Mouse (Mus musculus) stomach, embryonic 14.5 days (tissue): ENCODE data around the gene Prokr1. TPM values are rescaled to one million over a fixed set of nuclear protein-coding genes. Genes with fewer than 3 reads are reported as not detected.
"Not testable (repeated sequence)": the region's sequence is repeated elsewhere in the genome, so short reads cannot be mapped to it uniquely, and the experiment has no call there.

Experiments
- ATAC-seq: fragments of 200-750 bp; cut with Nextera tagmentation; 2 replicates; pipeline ENCODE4 v1.8.0; 2017; ENCODE audit warnings: low read depth, moderate TSS enrichment; ENCODE audit not compliant: insufficient number of reproducible peaks, insufficient read depth, low FRiP score
- H3K27ac ChIP-seq: fragments of 300-500 bp; sonication (generic); 2 replicates; pipeline ENCODE4 v1.5.1; 2014; ENCODE audit warnings: mild to moderate bottlenecking, low read length, moderate library complexity, mixed read lengths
- H3K27me3 ChIP-seq: fragments of 300-500 bp; sonication (generic); 2 replicates; pipeline ENCODE4 v1.6.1; 2014; ENCODE audit warnings: low read length, control low read depth, mixed read lengths; ENCODE audit not compliant: control insufficient read depth, insufficient read depth
- H3K36me3 ChIP-seq: fragments of 300-500 bp; sonication (generic); 2 replicates; pipeline ENCODE4 v1.6.1; 2014; ENCODE audit warnings: mild to moderate bottlenecking, control low read depth, low read length, moderate library complexity, mixed read lengths; ENCODE audit not compliant: control insufficient read depth, insufficient read depth
- H3K4me1 ChIP-seq: fragments of 300-500 bp; sonication (generic); 2 replicates; pipeline ENCODE4 v1.6.1; 2014; ENCODE audit warnings: low read length, control low read depth, mixed read lengths; ENCODE audit not compliant: control insufficient read depth, insufficient read depth
- H3K4me2 ChIP-seq: fragments of 300-500 bp; sonication (generic); replicated peaks from 2 replicates; pipeline ENCODE4 v1.6.1; 2014; ENCODE audit warnings: low read depth, low read length, control low read depth
- H3K4me3 ChIP-seq: fragments of 300-500 bp; sonication (generic); 2 replicates; pipeline ENCODE4 v1.5.1; 2014; ENCODE audit warnings: low read depth, low read length, control low read depth
- H3K9ac ChIP-seq: fragments of 300-500 bp; sonication (generic); replicated peaks from 2 replicates; pipeline ENCODE4 v1.6.1; 2014; ENCODE audit warnings: low read depth, mild to moderate bottlenecking, control low read depth, low read length, moderate library complexity, mixed read lengths
- H3K9me3 ChIP-seq: fragments of 300-500 bp; sonication (generic); 2 replicates; pipeline ENCODE4 v1.6.1; 2016; ENCODE audit warnings: low read depth, low read length, control low read depth; ENCODE audit not compliant: control insufficient read depth
- WGBS: fragments of 180-500 bp; shearing (Covaris S2); extraction: QIAGEN DNeasy Blood & Tissue Kit; methylation state at CpG from one replicate; pipeline ENCODE4 v1.1.7; 2014; 5-methylcytosine and 5-hydroxymethylcytosine counted together
- polyA plus RNA-seq: library from polyadenylated mRNA; unstranded; fragments of >200 nt; fragmentation: Nextera tagmentation; extraction: Ambion mirVana; gene quantifications from 2 replicates; pipeline ENCODE4 v1.2.1, GENCODE M21; 2014

Prokr1 gene
- 2.2 and 2.6 TPM in 2 replicates for polyA plus RNA-seq

DNA sequence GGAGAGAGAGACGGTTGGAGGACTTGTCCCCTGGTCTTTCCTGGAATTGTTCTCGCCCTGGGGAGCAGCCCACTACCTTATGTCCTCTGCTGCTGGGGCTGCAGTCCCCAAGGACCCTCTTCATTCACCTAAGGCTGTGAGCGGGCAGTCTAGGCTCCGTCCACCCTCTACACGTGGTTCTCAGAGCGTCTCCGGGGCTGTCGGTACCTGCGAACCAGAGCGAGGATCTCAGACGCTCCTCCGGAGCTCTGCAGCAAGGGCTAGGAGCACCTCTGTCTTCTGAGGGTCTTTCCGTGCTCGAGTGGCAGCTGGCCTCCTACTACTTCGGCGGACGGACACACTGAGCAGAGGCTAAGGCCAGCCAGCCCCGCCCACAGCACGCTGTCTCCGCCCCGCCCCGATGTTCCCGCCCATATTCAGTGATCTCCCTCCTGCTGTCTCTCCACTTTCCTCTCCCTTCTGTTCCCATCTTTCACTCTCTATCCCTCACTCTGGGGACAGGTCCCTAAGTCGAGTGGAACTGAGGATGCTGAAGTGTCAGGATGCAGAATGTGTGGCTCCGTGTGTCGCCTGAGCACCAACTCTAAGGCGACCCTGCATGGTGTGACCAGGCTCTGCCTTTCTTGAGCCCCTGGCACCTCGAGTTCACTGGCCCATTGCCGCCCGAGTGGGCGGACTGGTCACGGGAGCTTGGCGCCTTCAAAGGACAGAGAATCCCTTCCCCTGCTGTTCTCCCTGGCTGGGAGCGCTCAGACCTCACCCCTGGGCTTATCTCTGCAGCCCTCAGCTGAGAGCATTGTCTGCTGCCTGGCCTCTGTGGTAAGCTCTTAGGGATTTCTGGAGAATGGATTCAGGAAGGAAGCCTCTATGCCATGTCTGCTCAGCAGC, at the start of gene Prokr1:
Gene Prokr1, minus strand, starts transcription at position 350 of the 888 bp plus-strand sequence.
- Histone ChIP-seq H3K9ac (no peak within 1 kb of the TSS), H3K27me3 (no peaks in the 10 kb centered on the region), H3K9me3 (no peaks in the 10 kb centered on the region), H3K4me1 (no peaks in the 10 kb centered on the region), H3K27ac (no peak within 1 kb of the TSS), H3K36me3 (no peaks in the 10 kb centered on the region), H3K4me3 (peak within 1 kb of the TSS; percentile 37), H3K4me2 (peak within 1 kb of the TSS; percentile 60)
- ATAC-seq, result peak; percentile 87
- WGBS, result 2% methylated on average over 34 of the region's 34 CpGs

DNA sequence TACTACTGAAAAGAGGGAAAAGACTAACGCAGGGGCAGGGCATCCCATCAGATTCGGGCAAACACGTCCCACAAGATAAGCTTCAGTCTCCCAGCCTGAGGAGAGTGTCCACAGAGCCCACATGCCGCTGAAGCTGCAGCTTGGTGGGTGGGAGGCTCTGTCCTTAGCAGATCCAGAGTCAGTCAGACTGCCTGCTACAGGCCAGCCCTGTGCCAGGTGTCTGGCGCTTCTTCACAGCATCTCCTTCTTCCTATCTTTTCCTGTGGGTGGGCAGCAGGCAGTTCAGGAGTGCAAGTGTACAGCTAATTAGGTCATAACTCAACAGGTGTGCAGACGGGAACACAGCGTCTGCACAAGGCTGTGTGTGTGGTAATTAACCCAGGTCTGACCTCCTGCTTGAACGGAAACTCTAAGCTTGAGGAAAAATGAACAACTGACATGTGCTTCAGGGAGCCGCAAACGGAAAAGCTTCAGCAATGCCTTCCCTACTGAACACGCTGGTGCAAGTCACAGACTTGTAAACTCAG, 47.7 kb upstream of the Prokr1 start:
- Histone ChIP-seq H3K27me3 (no peaks in the 10 kb centered on the region), H3K9me3 (no peaks in the 10 kb centered on the region), H3K4me3 (no peak overlapping the region), H3K36me3 (no peaks in the 10 kb centered on the region; the same call in 1 of the 2 replicates), H3K4me1 (no peaks in the 10 kb centered on the region), H3K9ac (no peak overlapping the region), H3K27ac (no peak overlapping the region), H3K4me2 (no peak overlapping the region)
- WGBS, result 29% methylated on average over 11 of the region's 11 CpGs
- ATAC-seq, result no peak

DNA sequence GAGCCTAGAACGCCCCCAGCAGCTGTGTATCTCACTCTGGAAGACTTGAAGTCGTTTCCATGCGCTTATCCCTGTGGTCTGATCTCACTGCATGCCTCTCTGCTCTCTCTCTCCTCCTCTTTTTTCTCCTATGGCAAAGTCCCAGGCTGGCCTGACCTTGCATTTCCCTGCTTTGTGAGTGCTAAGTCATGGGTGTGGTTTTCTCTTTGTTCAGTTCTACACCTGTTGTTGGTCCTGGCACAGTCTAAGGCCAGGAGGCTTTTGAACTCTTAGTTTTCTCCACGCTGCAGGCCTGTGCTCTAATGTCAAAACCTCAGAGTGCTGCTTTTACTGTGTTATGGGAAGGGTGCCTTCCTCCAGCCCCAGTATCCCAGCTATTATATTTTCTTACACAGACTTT, 41.6 kb upstream of the Prokr1 start:
- Histone ChIP-seq H3K9me3 (no peaks in the 10 kb centered on the region), H3K9ac (no peak overlapping the region), H3K27ac (no peak overlapping the region), H3K4me1 (no peaks in the 10 kb centered on the region), H3K4me3 (no peak overlapping the region), H3K4me2 (no peak overlapping the region), H3K27me3 (no peaks in the 10 kb centered on the region), H3K36me3 (no peaks in the 10 kb centered on the region)
- WGBS, result 70% methylated on average over 4 of the region's 4 CpGs
- ATAC-seq, result no peak

DNA sequence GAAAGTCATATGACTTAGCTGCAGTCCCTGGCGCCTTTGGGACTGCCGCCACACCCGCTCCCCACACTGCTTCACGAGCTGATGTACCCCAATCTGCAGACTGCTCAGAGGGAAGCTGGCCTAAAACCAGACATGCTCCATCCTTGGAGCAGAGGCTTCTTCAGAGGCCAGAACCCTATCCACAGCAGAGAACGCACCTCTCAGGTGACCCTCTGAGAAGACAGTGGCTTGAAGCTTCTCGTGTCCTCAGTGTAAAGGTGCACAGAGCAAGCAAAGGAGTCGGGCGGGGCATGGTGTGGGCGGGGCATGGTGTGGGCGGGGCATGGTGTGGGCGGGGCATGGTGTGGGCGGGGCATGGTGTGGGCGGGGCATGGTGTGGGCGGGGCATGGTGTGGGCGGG, 38.4 kb upstream of the Prokr1 start:
- ATAC-seq, H3K36me3 ChIP-seq, H3K4me2 ChIP-seq, H3K27me3 ChIP-seq, H3K4me3 ChIP-seq, H3K4me1 ChIP-seq, H3K9me3 ChIP-seq, H3K27ac ChIP-seq, H3K9ac ChIP-seq: not testable (repeated sequence)
- 73% methylated on average over 13 of the region's 15 CpGs for WGBS

DNA sequence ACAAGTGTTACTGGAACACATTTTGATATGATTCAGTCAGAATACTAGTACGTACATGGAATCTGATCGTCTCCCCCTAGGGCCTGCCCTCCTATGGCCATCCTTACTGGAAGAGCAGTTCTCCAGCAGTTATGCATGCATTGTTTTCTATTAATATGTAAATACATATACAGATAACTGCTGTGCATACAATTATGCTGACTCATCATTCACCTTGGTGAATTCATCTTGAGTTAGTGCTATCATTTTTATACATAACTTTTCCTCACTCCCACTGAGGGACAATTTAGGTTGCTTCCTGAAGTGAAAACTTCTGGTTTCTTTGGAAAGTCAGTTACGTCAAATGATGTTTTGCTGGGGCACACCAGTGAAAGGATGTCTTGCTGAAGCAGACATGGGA, 32.6 kb upstream of the Prokr1 start:
- Histone ChIP-seq H3K9ac (no peak overlapping the region), H3K36me3 (no peaks in the 10 kb centered on the region), H3K27ac (no peak overlapping the region), H3K27me3 (no peaks in the 10 kb centered on the region), H3K9me3 (no peaks in the 10 kb centered on the region), H3K4me2 (no peak overlapping the region), H3K4me3 (no peak overlapping the region), H3K4me1 (peaks cover 13% of the 10 kb centered on the region; the same call in 1 of the 2 replicates)
- WGBS, result 94% methylated on average over 3 of the region's 3 CpGs
- no peak for ATAC-seq

DNA sequence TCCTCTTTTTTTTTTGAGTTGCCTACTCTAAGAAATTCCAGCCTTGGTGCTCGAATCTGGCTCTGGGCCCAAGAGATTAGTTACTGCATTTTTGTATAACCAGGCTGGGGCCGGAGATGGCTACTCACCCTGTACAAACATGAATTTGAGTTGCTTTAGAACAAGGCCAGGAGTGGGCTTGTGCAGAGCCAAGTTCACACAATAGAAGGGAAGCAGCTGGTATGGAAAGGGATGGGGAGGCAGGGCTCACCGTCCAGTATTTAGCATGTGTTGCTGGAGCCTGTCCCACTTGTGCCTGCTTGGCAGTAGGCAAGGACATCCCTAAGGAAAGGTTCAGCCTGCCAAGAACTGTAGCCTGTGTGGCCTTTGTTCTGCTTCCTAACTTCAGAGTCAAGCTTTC, 30.7 kb upstream of the Prokr1 start:
- H3K27ac ChIP-seq, result peak overlapping the region; percentile 69
- ATAC-seq, result peak; percentile 46; the same call in 1 of the 2 replicates
- H3K4me1 ChIP-seq, result peaks cover 13% of the 10 kb centered on the region; the same call in 1 of the 2 replicates
- no peak overlapping the region for H3K9ac ChIP-seq
- H3K27me3 ChIP-seq, result no peaks in the 10 kb centered on the region
- WGBS, result 18% methylated on average over 3 of the region's 3 CpGs
- no peak overlapping the region for H3K4me3 ChIP-seq
- H3K4me2 ChIP-seq, result no peak overlapping the region
- no peaks in the 10 kb centered on the region for H3K9me3 ChIP-seq
- no peaks in the 10 kb centered on the region for H3K36me3 ChIP-seq

DNA sequence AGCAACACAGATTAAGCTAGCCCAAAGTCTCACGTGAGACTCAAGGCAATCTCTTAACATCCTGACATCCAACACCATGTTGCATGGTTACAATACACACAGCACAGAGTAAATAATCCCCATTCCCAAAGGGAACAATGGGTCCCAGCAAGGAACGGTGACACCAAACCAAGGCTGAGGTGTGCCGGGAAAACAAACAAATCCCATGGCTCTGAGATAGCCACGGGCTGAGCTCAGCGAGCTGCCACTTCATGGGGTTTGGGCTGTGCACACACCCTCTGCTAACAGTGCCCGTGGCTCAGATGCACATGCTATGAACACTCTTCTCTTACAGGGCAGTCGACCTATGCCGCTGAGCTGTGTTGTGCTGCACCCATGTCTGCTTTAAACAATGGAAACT, 27.5 kb upstream of the Prokr1 start:
- H3K27ac ChIP-seq, result no peak overlapping the region
- no peaks in the 10 kb centered on the region for H3K27me3 ChIP-seq
- no peaks in the 10 kb centered on the region for H3K36me3 ChIP-seq
- H3K4me2 ChIP-seq, result no peak overlapping the region
- 67% methylated on average over 8 of the region's 8 CpGs for WGBS
- H3K4me1 ChIP-seq, result peaks cover 13% of the 10 kb centered on the region; the same call in 1 of the 2 replicates
- no peak overlapping the region for H3K4me3 ChIP-seq
- no peak for ATAC-seq
- no peak overlapping the region for H3K9ac ChIP-seq
- H3K9me3 ChIP-seq, result no peaks in the 10 kb centered on the region

DNA sequence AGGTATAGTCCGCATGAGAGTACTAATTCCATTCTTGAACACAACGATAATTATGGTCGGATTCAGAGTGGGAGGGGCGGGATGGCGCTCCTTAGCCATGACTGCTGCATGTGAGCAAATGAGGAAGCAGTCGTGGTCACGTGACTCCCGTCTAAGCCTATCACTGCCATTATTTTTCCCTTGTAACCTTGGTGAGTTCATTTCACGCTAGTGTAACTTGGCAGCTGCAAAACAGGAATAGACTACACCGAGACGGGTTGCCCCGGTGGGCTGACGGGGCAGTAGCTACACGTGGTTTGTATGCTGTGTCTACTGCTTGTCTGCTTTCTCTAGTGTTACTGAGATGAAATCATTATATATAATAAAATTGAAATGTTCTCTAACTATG, 25.1 kb upstream of the Prokr1 start:
- no peak overlapping the region for H3K4me2 ChIP-seq
- H3K9me3 ChIP-seq, result no peaks in the 10 kb centered on the region
- H3K4me1 ChIP-seq, result 0 out of 2 replicates have a peak, but pooled peaks cover 3% of the 10 kb centered on the region
- no peak overlapping the region for H3K27ac ChIP-seq
- 91% methylated on average over 14 of the region's 14 CpGs for WGBS
- H3K36me3 ChIP-seq, result no peaks in the 10 kb centered on the region
- no peak overlapping the region for H3K4me3 ChIP-seq
- ATAC-seq, result no peak
- H3K9ac ChIP-seq, result no peak overlapping the region
- no peaks in the 10 kb centered on the region for H3K27me3 ChIP-seq
